9 mouse cellular contexts compared by ENCODE assay signal in genomic region chr14:58663946-58664345, GRCm38 (mm10).
A peak's percentile ranks its signal among the peaks of the same experiment; 100 is the strongest.
DNase-seq lines count a peak whose midpoint lies in the region; ATAC-seq and TF ChIP-seq lines count a peak whose summit lies in the region.
"Had no signal": no experiment of that assay in that cellular context is flagged by ENCODE, and none has a peak within 500 bp of the region (broad histone marks: within the 10 kb centered on the region; RNA-seq: fewer than 3 reads in every experiment).

No protein-coding gene starts in this region.

- no peak for ATAC-seq in intestine, postnatal 0 days
- no peak for ATAC-seq in intestine, embryonic 16.5 days
- no peak for ATAC-seq in lung, postnatal 0 days
- no peak for ATAC-seq in hindbrain, embryonic 13.5 days (ENCODE audit: low FRiP score)

- TF ChIP-seq EP300 in lung, postnatal 0 days (IDR thresholded peaks at IDR 0.05) = no peak

- H3K36me3 ChIP-seq in intestine, postnatal 0 days (ENCODE audit: control insufficient read depth, insufficient read depth) = no peaks in the 10 kb centered on the region
- H3K36me3 ChIP-seq in intestine, embryonic 16.5 days (ENCODE audit: control insufficient read depth, insufficient read depth, low read length) = no peaks in the 10 kb centered on the region
- no peaks in the 10 kb centered on the region for H3K36me3 ChIP-seq in lung, postnatal 0 days (ENCODE audit: insufficient read depth, low read length)
- H3K36me3 ChIP-seq in hindbrain, embryonic 13.5 days = no peaks in the 10 kb centered on the region
- H3K36me3 ChIP-seq: midbrain, embryonic 15.5 days had no signal

- H3K4me2 ChIP-seq in intestine, postnatal 0 days (replicated peaks; ENCODE audit: low read depth) = no peak overlapping the region
- no peak overlapping the region for H3K4me2 ChIP-seq in intestine, embryonic 16.5 days (ENCODE audit: low read depth, low read length)
- no peak overlapping the region for H3K4me2 ChIP-seq in lung, postnatal 0 days (replicated peaks; ENCODE audit: low read depth, low read length)
- H3K4me2 ChIP-seq in hindbrain, embryonic 13.5 days = no peak overlapping the region
- H3K4me2 ChIP-seq: midbrain, embryonic 15.5 days had no signal

- no peak for TF ChIP-seq POLR2A in cerebellum, adult 2 months (IDR thresholded peaks at IDR 0.05; ENCODE audit: borderline replicate concordance, insufficient read depth, low read length)

- no peaks in the 10 kb centered on the region for H3K4me1 ChIP-seq in cerebellum, adult 2 months (ENCODE audit: control insufficient read depth, insufficient read depth, low read length)
- no peaks in the 10 kb centered on the region for H3K4me1 ChIP-seq in intestine, postnatal 0 days (replicated peaks; ENCODE audit: control insufficient read depth, insufficient read depth, low read length)
- 0 out of 2 replicates have a peak, but pooled peaks cover 7% of the 10 kb centered on the region for H3K4me1 ChIP-seq in intestine, embryonic 16.5 days (ENCODE audit: control insufficient read depth, insufficient read depth, low read length)
- no peaks in the 10 kb centered on the region for H3K4me1 ChIP-seq in lung, postnatal 0 days (ENCODE audit: insufficient read depth, low read depth, low read length)
- peaks cover 5% of the 10 kb centered on the region; the same call in 1 of the 2 replicates for H3K4me1 ChIP-seq in hindbrain, embryonic 13.5 days (replicated peaks)
- H3K4me1 ChIP-seq: midbrain, embryonic 15.5 days had no signal

- TF ChIP-seq CTCF in cerebellum, adult 2 months (IDR thresholded peaks at IDR 0.05; ENCODE audit: borderline replicate concordance, insufficient read depth, low read depth, low read length) = 0 out of 2 replicates have a peak, but pooled peaks have one; percentile 12
- peak; percentile 59 for TF ChIP-seq CTCF in intestine, postnatal 0 days (IDR thresholded peaks at IDR 0.05; ENCODE audit: low read depth)
- peak; percentile 53 for TF ChIP-seq CTCF in lung, postnatal 0 days (IDR thresholded peaks at IDR 0.05)

- WGBS in cerebellum, adult 2 months = 81% methylated on average over 1 of the region's 1 CpGs
- WGBS in intestine, postnatal 0 days = 33% methylated on average over 1 of the region's 1 CpGs
- 50% methylated on average over 1 of the region's 1 CpGs for WGBS in intestine, embryonic 16.5 days
- WGBS in lung, postnatal 0 days = 27% methylated on average over 1 of the region's 1 CpGs
- WGBS in hindbrain, embryonic 13.5 days = 57% methylated on average over 1 of the region's 1 CpGs

- DNase-seq in cerebellum, adult 2 months = no peak
- no peak for DNase-seq in cerebellum, adult 11 months
- no peak for DNase-seq in lung, postnatal 0 days (ENCODE audit: low spot score)
- no peak for DNase-seq in lung, adult 18-20 months
- DNase-seq in ovary, adult 18-20 months (ENCODE audit: low spot score) = no peak

- no peak overlapping the region for H3K9ac ChIP-seq in intestine, postnatal 0 days (ENCODE audit: low read depth, low read length)
- no peak overlapping the region for H3K9ac ChIP-seq in intestine, embryonic 16.5 days (ENCODE audit: low read depth, low read length)
- no peak overlapping the region for H3K9ac ChIP-seq in lung, postnatal 0 days (replicated peaks; ENCODE audit: low read depth)
- H3K9ac ChIP-seq in hindbrain, embryonic 13.5 days = no peak overlapping the region
- H3K9ac ChIP-seq: midbrain, embryonic 15.5 days had no signal

- no peaks in the 10 kb centered on the region for H3K27me3 ChIP-seq in cerebellum, adult 2 months (ENCODE audit: control insufficient read depth, insufficient read depth, low read length)
- no peaks in the 10 kb centered on the region for H3K27me3 ChIP-seq in intestine, postnatal 0 days (replicated peaks; ENCODE audit: control insufficient read depth, insufficient read depth, low read length)
- no peaks in the 10 kb centered on the region for H3K27me3 ChIP-seq in intestine, embryonic 16.5 days (replicated peaks; ENCODE audit: control insufficient read depth, insufficient read depth, low read length)
- H3K27me3 ChIP-seq in lung, postnatal 0 days (replicated peaks; ENCODE audit: insufficient read depth, low read length) = no peaks in the 10 kb centered on the region
- no peaks in the 10 kb centered on the region for H3K27me3 ChIP-seq in hindbrain, embryonic 13.5 days
- H3K27me3 ChIP-seq: midbrain, embryonic 15.5 days had no signal

- no peak overlapping the region for H3K27ac ChIP-seq in cerebellum, adult 2 months (ENCODE audit: insufficient read depth, low read length)
- no peak overlapping the region for H3K27ac ChIP-seq in intestine, postnatal 0 days (ENCODE audit: low read depth, low read length)
- no peak overlapping the region for H3K27ac ChIP-seq in intestine, embryonic 16.5 days (ENCODE audit: low read length)
- no peak overlapping the region for H3K27ac ChIP-seq in lung, postnatal 0 days (ENCODE audit: low read length)
- H3K27ac ChIP-seq in hindbrain, embryonic 13.5 days = no peak overlapping the region
- H3K27ac ChIP-seq: midbrain, embryonic 15.5 days had no signal

- no peak overlapping the region for H3K4me3 ChIP-seq in cerebellum, adult 2 months (replicated peaks; ENCODE audit: insufficient read depth, low read depth, low read length)
- H3K4me3 ChIP-seq in intestine, postnatal 0 days (ENCODE audit: low read depth, low read length) = no peak overlapping the region
- no peak overlapping the region for H3K4me3 ChIP-seq in intestine, embryonic 16.5 days (ENCODE audit: low read length)
- no peak overlapping the region for H3K4me3 ChIP-seq in lung, postnatal 0 days (ENCODE audit: low read depth, low read length)
- no peak overlapping the region for H3K4me3 ChIP-seq in hindbrain, embryonic 13.5 days
- H3K4me3 ChIP-seq: midbrain, embryonic 15.5 days had no signal

- no peaks in the 10 kb centered on the region for H3K9me3 ChIP-seq in intestine, postnatal 0 days (ENCODE audit: control insufficient read depth)
- no peaks in the 10 kb centered on the region for H3K9me3 ChIP-seq in intestine, embryonic 16.5 days (ENCODE audit: control insufficient read depth, low read length)
- no peaks in the 10 kb centered on the region for H3K9me3 ChIP-seq in lung, postnatal 0 days (ENCODE audit: low read length)
- no peaks in the 10 kb centered on the region for H3K9me3 ChIP-seq in hindbrain, embryonic 13.5 days
- H3K9me3 ChIP-seq: midbrain, embryonic 15.5 days had no signal
